Mouse (Mus musculus) heart, adult 2 months (tissue): ENCODE measurements around the gene Med28. TPM values are rescaled to one million over a fixed set of nuclear protein-coding genes. Genes with fewer than 3 reads are reported as not detected.

ENCODE experiments used
- DNase-seq, 2 experiments: peaks; one replicate each; pipeline ENCODE4 v3.0.0; 2021
- H3K27ac ChIP-seq: fragments of 200-600 bp; 2 replicates; pipeline ENCODE4 v1.8.1; 2022
- H3K27me3 ChIP-seq: fragments of 200-500 bp; 2 replicates; pipeline ENCODE4 v1.6.1; 2012; ENCODE audit warnings: mild to moderate bottlenecking, low read length, inconsistent platforms, mixed read lengths; ENCODE audit not compliant: control insufficient read depth, insufficient read depth
- H3K36me3 ChIP-seq: fragments of 200-500 bp; 2 replicates; pipeline ENCODE4 v1.6.1; 2012; ENCODE audit warnings: low read length, inconsistent platforms; ENCODE audit not compliant: control insufficient read depth, insufficient read depth
- H3K4me1 ChIP-seq: fragments of 200-500 bp; 2 replicates; pipeline ENCODE4 v1.6.1; 2011; ENCODE audit warnings: low read length; ENCODE audit not compliant: control insufficient read depth, insufficient read depth
- H3K4me3 ChIP-seq: fragments of 200-600 bp; 2 replicates; pipeline ENCODE4 v1.8.1; 2022
- H3K79me2 ChIP-seq: fragments of 200-500 bp; replicated peaks from 2 replicates; pipeline ENCODE4 v1.6.1; 2012; ENCODE audit warnings: mild to moderate bottlenecking, inconsistent platforms, low read length, moderate library complexity, mixed read lengths; ENCODE audit not compliant: control insufficient read depth, insufficient read depth
- H3K9ac ChIP-seq: fragments of 200-500 bp; 2 replicates; pipeline ENCODE4 v1.6.1; 2012; ENCODE audit warnings: low read depth, mild to moderate bottlenecking, control low read depth, inconsistent platforms, low read length, mixed read lengths
- CTCF ChIP-seq: fragments of 200-600 bp; IDR thresholded peaks from 2 replicates; pipeline ENCODE4 v1.8.1; 2022; ENCODE audit warnings: antibody characterized with exemption, mild to moderate bottlenecking, moderate library complexity
- EP300 ChIP-seq: fragments of 200-500 bp; IDR thresholded peaks from 2 replicates; pipeline ENCODE4 v1.6.1; 2011; ENCODE audit warnings: low read depth, low read length, control low read depth; ENCODE audit not compliant: insufficient read depth
- POLR2A ChIP-seq: fragments of 200-500 bp; IDR thresholded peaks from 2 replicates; pipeline ENCODE4 v1.6.1; 2011; ENCODE audit warnings: mild to moderate bottlenecking, low read depth, low read length, control low read depth; ENCODE audit not compliant: insufficient read depth
- WGBS: fragments of 180-500 bp; shearing (Covaris S2); methylation state at CpG from one replicate; pipeline ENCODE4 v1.1.7; 2018; 5-methylcytosine and 5-hydroxymethylcytosine counted together
- intact Hi-C: fragments of 180-260 bp; cut with DNase I; formaldehyde crosslinking; loops from one replicate; pipeline ENCODE4 v1.15.1; 2025
- polyA plus RNA-seq: library from polyadenylated mRNA; depleted of rRNA; stranded (reverse); fragments of >200 nt; gene quantifications from 2 replicates; pipeline ENCODE4 v1.2.3, GENCODE M21; 2012
- total RNA-seq, 2 experiments: library from RNA; stranded (reverse); gene quantifications; 2 replicates each; pipeline ENCODE4 v1.2.3; 2021

Med28 gene
- total and polyA plus RNA-seq, 3 experiments = 56.1 to 62.8 (median 56.7) TPM

GRCm38 (mm10) chr5:45514599-45514998, 5.4 kb upstream of the Med28 start:
- H3K9ac ChIP-seq = no peak overlapping the region
- no peak overlapping the region for H3K4me3 ChIP-seq
- H3K27ac ChIP-seq = no peak overlapping the region
- WGBS = 86% methylated on average over 1 of the region's 1 CpGs
- no peaks in the 10 kb centered on the region for H3K79me2 ChIP-seq
- no peak for TF ChIP-seq EP300
- H3K36me3 ChIP-seq = no peaks in the 10 kb centered on the region
- no peak for DNase-seq
- no peaks in the 10 kb centered on the region for H3K4me1 ChIP-seq
- intact Hi-C loops = no loop called here
- no peaks in the 10 kb centered on the region for H3K27me3 ChIP-seq

GRCm38 (mm10) chr5:45515151-45515743, 4.8 kb upstream of the Med28 start:
- Histone ChIP-seq H3K36me3 (no peaks in the 10 kb centered on the region), H3K9ac (no peak overlapping the region), H3K27me3 (no peaks in the 10 kb centered on the region), H3K27ac (no peak overlapping the region), H3K79me2 (no peaks in the 10 kb centered on the region), H3K4me1 (no peaks in the 10 kb centered on the region), H3K4me3 (no peak overlapping the region)
- TF ChIP-seq EP300 = no peak
- no peak for TF ChIP-seq CTCF
- TF ChIP-seq POLR2A = no peak
- no peak for DNase-seq
- intact Hi-C loops = no loop called here
- WGBS = 94% methylated on average over 10 of the region's 10 CpGs

- intact Hi-C loops = loop anchor here (5.0 kb wide), 2 partner anchors 68 to 147 kb away; partner anchors contain the start of genes Clrn2, Ncapg and Qdpr
- WGBS = 3% methylated on average over 5 of the region's 5 CpGs
- Histone ChIP-seq H3K4me1 (no peaks in the 10 kb centered on the region; the same call in 1 of the 2 replicates), H3K9ac (peak overlapping the region; percentile 89), H3K4me3 (peak overlapping the region; percentile 88), H3K27me3 (no peaks in the 10 kb centered on the region), H3K36me3 (0 out of 2 replicates have a peak, but pooled peaks cover 3% of the 10 kb centered on the region), H3K79me2 (peaks cover 7% of the 10 kb centered on the region; the same call in 1 of the 2 replicates), H3K27ac (peak overlapping the region; percentile 75)
- DNase-seq = no peak
- TF ChIP-seq CTCF (no peak), EP300 (no peak), POLR2A (no peak)
Measured at GRCm38 (mm10) chr5:45520809-45521110, 731 bp downstream of the Med28 start.

- Histone ChIP-seq H3K9ac (no peak overlapping the region), H3K79me2 (peaks cover 7% of the 10 kb centered on the region; the same call in 1 of the 2 replicates), H3K4me1 (no peaks in the 10 kb centered on the region; the same call in 1 of the 2 replicates), H3K36me3 (0 out of 2 replicates have a peak, but pooled peaks cover 3% of the 10 kb centered on the region), H3K4me3 (no peak overlapping the region), H3K27ac (no peak overlapping the region), H3K27me3 (no peaks in the 10 kb centered on the region)
- intact Hi-C loops = loop anchor here (5.0 kb wide), 2 partner anchors 69 to 146 kb away; partner anchors contain the start of genes Clrn2, Ncapg and Qdpr
- 87% methylated on average over 6 of the region's 6 CpGs for WGBS
- TF ChIP-seq POLR2A (no peak), CTCF (no peak), EP300 (no peak)
- DNase-seq = no peak
Measured at GRCm38 (mm10) chr5:45521601-45522000, 1.6 kb downstream of the Med28 start.

- H3K27ac ChIP-seq = no peak overlapping the region
- intact Hi-C loops = no loop called here
- H3K9ac ChIP-seq = no peak overlapping the region
- TF ChIP-seq EP300 (no peak), POLR2A (no peak), CTCF (no peak)
- H3K4me3 ChIP-seq = no peak overlapping the region
- 0 out of 2 replicates have a peak, but pooled peaks cover 3% of the 10 kb centered on the region for H3K36me3 ChIP-seq
- H3K27me3 ChIP-seq = no peaks in the 10 kb centered on the region
- WGBS = 90% methylated on average over 10 of the region's 10 CpGs
- H3K79me2 ChIP-seq = peaks cover 7% of the 10 kb centered on the region; the same call in 1 of the 2 replicates
- no peak for DNase-seq
- H3K4me1 ChIP-seq = no peaks in the 10 kb centered on the region; the same call in 1 of the 2 replicates
Measured at GRCm38 (mm10) chr5:45525101-45525500, 5.1 kb downstream of the Med28 start.

GRCm38 (mm10) chr5:45526338-45526737, 6.3 kb downstream of the Med28 start:
- WGBS = 88% methylated on average over 4 of the region's 4 CpGs
- no peak for TF ChIP-seq EP300
- TF ChIP-seq CTCF = no peak
- TF ChIP-seq POLR2A = no peak
- Histone ChIP-seq H3K4me1 (no peaks in the 10 kb centered on the region), H3K9ac (no peak overlapping the region), H3K36me3 (0 out of 2 replicates have a peak, but pooled peaks cover 3% of the 10 kb centered on the region), H3K4me3 (no peak overlapping the region), H3K27me3 (no peaks in the 10 kb centered on the region), H3K79me2 (peaks cover 2% of the 10 kb centered on the region; the same call in 1 of the 2 replicates), H3K27ac (no peak overlapping the region)
- intact Hi-C loops = no loop called here
- DNase-seq = no peak
